Mouse (Mus musculus): Measurements from ENCODE around the gene AL732309.1.

GRCm38 (mm10) chr2:25236614-25237013 is 10.0 kb downstream of the AL732309.1 start, which contains the start of gene Rnf224:
- TF ChIP-seq CTCF (conservative IDR thresholded peaks at IDR 0.05; ENCODE audit: low read length) = no peak
- TF ChIP-seq NANOG (IDR thresholded peaks at IDR 0.05; ENCODE audit: borderline replicate concordance, low read length) = no peak
